Mouse (Mus musculus) kidney, postnatal 0 days (tissue): ENCODE results near the gene Stk38. TPM values are rescaled to one million over a fixed set of nuclear protein-coding genes. Genes with fewer than 3 reads are reported as not detected.
A peak's percentile ranks its signal among the peaks of the same experiment; 100 is the strongest.
"Not testable (repeated sequence)": the region's sequence is repeated elsewhere in the genome, so short reads cannot be mapped to it uniquely, and the experiment has no call there.

Experiments
- ATAC-seq: fragments of 200-750 bp; cut with Nextera tagmentation; replicated peaks from 2 replicates; pipeline ENCODE4 v1.8.0; 2017; ENCODE audit warnings: low read depth, moderate number of reproducible peaks, moderate TSS enrichment, moderate library complexity; ENCODE audit not compliant: low FRiP score
- DNase-seq: peaks from one replicate; pipeline ENCODE4 v3.0.0-alpha.2; 2016; ENCODE audit warnings: low spot score
- H3K27ac ChIP-seq: fragments of 300-500 bp; sonication (generic); 2 replicates; pipeline ENCODE4 v1.5.1; 2014; ENCODE audit warnings: mild to moderate bottlenecking
- H3K27me3 ChIP-seq: fragments of 300-500 bp; sonication (generic); 2 replicates; pipeline ENCODE4 v1.6.1; 2014; ENCODE audit warnings: low read length, mixed read lengths; ENCODE audit not compliant: insufficient read depth
- H3K36me3 ChIP-seq: fragments of 300-500 bp; sonication (generic); 2 replicates; pipeline ENCODE4 v1.6.1; 2014; ENCODE audit warnings: low read length, mixed read lengths; ENCODE audit not compliant: insufficient read depth
- H3K4me1 ChIP-seq: fragments of 300-500 bp; sonication (generic); replicated peaks from 2 replicates; pipeline ENCODE4 v1.6.1; 2014; ENCODE audit warnings: antibody characterized with exemption, low read length, mixed read lengths; ENCODE audit not compliant: insufficient read depth
- H3K4me2 ChIP-seq: fragments of 300-500 bp; sonication (generic); 2 replicates; pipeline ENCODE4 v1.6.1; 2014; ENCODE audit warnings: mild to moderate bottlenecking, low read length, moderate library complexity, mixed read lengths
- H3K4me3 ChIP-seq: fragments of 300-500 bp; sonication (generic); replicated peaks from 2 replicates; pipeline ENCODE4 v1.5.1; 2014; ENCODE audit warnings: low read depth, low read length
- H3K9ac ChIP-seq: fragments of 300-500 bp; sonication (generic); 2 replicates; pipeline ENCODE4 v1.6.1; 2014; ENCODE audit warnings: low read depth, low read length
- H3K9me3 ChIP-seq: fragments of 300-500 bp; sonication (generic); replicated peaks from 2 replicates; pipeline ENCODE4 v1.6.1; 2016; ENCODE audit warnings: low read length, inconsistent platforms, mixed read lengths
- CTCF ChIP-seq: IDR thresholded peaks from 2 replicates; pipeline ENCODE4 v1.5.1; 2016; ENCODE audit warnings: antibody characterized with exemption, low read depth, mild to moderate bottlenecking, moderate library complexity
- WGBS: fragments of 180-500 bp; shearing (Covaris S2); extraction: QIAGEN DNeasy Blood & Tissue Kit; methylation state at CpG from one replicate; pipeline ENCODE4 v1.1.7; 2014; 5-methylcytosine and 5-hydroxymethylcytosine counted together
- polyA plus RNA-seq: library from polyadenylated mRNA; unstranded; fragments of >200 nt; fragmentation: Nextera tagmentation; extraction: Ambion mirVana; gene quantifications from 2 replicates; pipeline ENCODE4 v1.2.1, GENCODE M21; 2015

Gene Stk38
- polyA plus RNA-seq, 1 experiment from 2014 or later: 58.8 TPM

DNA sequence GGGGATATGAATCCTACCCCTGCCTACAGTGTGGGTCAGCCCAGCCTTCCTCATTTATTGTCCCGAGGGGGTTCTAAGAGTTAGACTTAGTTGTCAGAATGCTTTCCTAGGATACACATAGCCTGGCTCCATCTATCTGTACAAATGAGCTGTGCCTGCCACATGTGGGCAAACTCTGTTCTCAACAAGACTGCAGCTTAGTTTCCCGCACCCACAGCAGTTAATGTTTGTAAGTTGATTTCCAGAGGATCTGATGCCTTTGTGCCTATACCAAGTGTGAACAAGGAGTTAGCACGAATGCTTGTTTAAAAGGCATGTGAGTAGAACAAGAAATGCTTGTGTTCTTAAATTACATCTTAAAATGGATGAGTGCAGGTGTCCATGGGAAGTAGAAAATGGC, 35.8 kb upstream of the Stk38 start:
- no peak for ATAC-seq
- no peak for TF ChIP-seq CTCF

DNA sequence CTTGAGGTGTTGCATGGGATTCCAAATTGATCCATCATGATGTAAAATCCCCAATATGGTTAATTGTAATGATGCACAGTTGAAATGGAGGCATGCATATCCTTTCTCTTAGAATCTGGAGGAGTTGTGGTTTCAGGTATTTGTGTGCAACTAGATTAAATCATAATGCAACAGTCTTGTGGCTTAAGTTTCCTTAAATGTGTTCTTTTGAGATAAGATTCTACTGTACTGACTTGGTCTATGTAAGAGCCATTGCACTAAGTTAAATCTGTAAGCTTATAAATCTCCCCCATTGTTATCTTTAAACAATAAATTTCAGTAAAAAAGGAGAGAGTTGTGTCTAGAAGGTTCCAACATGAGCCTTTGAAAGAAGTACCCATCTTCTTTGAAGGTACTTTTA, 34.8 kb upstream of the Stk38 start:
- Histone ChIP-seq H3K36me3 (peaks cover 56% of the 10 kb centered on the region), H3K4me2 (no peak overlapping the region), H3K27ac (no peak overlapping the region), H3K4me1 (no peaks in the 10 kb centered on the region), H3K9me3 (no peaks in the 10 kb centered on the region), H3K4me3 (no peak overlapping the region), H3K9ac (no peak overlapping the region), H3K27me3 (no peaks in the 10 kb centered on the region)
- ATAC-seq (no peak), DNase-seq (no peak)
- TF ChIP-seq CTCF: no peak

More for the DNA sequence above, 35.8 kb upstream of the Stk38 start:
- Histone ChIP-seq H3K4me2 (no peak overlapping the region), H3K9me3 (no peaks in the 10 kb centered on the region), H3K27me3 (no peaks in the 10 kb centered on the region), H3K4me3 (no peak overlapping the region), H3K9ac (no peak overlapping the region), H3K36me3 (peaks cover 52% of the 10 kb centered on the region), H3K4me1 (no peaks in the 10 kb centered on the region), H3K27ac (no peak overlapping the region)
- WGBS: 81% methylated on average over 3 of the region's 3 CpGs
- DNase-seq: no peak

DNA sequence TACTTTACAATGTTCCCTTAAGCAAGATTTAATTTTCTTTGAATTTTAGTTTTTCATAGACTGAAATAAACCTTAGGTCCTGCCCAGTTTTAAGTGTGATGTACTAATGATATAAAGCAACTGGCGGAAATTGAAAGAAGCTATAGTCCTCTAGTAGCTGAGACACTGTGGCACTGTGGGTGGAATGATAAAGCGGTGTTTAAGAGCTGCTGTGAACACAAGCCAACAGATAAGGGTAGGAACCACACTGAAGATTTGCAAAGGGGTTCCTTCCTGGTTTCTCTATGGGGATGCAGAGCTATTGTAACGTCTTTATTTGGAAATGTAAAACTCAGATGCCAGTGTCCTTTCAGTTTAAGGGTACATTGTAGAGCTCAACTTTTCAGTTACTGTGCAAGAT, 33.8 kb upstream of the Stk38 start:
- not testable (repeated sequence) for DNase-seq, H3K4me1 ChIP-seq, H3K9me3 ChIP-seq, ATAC-seq, H3K9ac ChIP-seq, H3K4me3 ChIP-seq, H3K27me3 ChIP-seq, H3K4me2 ChIP-seq, H3K27ac ChIP-seq
- peaks cover 65% of the 10 kb centered on the region for H3K36me3 ChIP-seq
- WGBS: 88% methylated on average over 3 of the region's 3 CpGs

GRCm38 (mm10) chr17:29039351-29039750, 31.6 kb upstream of the Stk38 start:
- 53% methylated on average over 11 of the region's 11 CpGs for WGBS
- no peak overlapping the region for H3K27ac ChIP-seq
- H3K4me1 ChIP-seq: no peaks in the 10 kb centered on the region
- H3K36me3 ChIP-seq: peaks cover 45% of the 10 kb centered on the region
- no peaks in the 10 kb centered on the region for H3K27me3 ChIP-seq
- ATAC-seq (0 out of 2 replicates have a peak, but pooled peaks have one; percentile 45), DNase-seq (no peak)
- H3K9me3 ChIP-seq: no peaks in the 10 kb centered on the region
- TF ChIP-seq CTCF: no peak
- no peak overlapping the region for H3K9ac ChIP-seq
- H3K4me2 ChIP-seq: no peak overlapping the region
- H3K4me3 ChIP-seq: no peak overlapping the region

- TF ChIP-seq CTCF: no peak
- ATAC-seq (no peak), DNase-seq (no peak)
- 0 out of 2 replicates have a peak, but pooled peaks cover 3% of the 10 kb centered on the region for H3K4me1 ChIP-seq
- peak overlapping the region; percentile 78 for H3K4me2 ChIP-seq
- peaks cover 32% of the 10 kb centered on the region for H3K36me3 ChIP-seq
- H3K27ac ChIP-seq: no peak overlapping the region
- H3K4me3 ChIP-seq: peak overlapping the region; percentile 88
- H3K27me3 ChIP-seq: no peaks in the 10 kb centered on the region
- no peaks in the 10 kb centered on the region for H3K9me3 ChIP-seq
- H3K9ac ChIP-seq: no peak overlapping the region
Measured at GRCm38 (mm10) chr17:29035506-29035905, 27.7 kb upstream of the Stk38 start.

DNA sequence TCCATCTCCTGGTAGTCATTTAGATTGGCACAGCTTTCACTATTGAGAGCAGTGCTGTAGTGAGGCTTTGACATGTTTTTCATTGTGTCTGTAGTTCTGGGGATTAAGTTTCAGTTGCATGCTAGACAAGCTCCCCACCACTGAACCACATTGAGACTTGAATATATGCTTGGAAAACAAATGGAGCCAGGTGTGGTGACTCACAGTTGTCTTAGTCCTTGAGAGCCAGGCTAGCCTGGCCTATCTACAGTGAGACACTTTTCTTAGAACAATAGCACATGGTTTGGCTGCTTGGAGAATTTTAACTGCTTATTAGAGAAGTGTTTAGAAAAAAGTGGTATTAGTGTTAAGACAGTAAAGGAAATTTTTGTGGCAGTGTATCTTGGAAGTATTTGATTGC, 26.5 kb upstream of the Stk38 start:
- no peaks in the 10 kb centered on the region for H3K9me3 ChIP-seq
- peak overlapping the region; percentile 78 for H3K4me2 ChIP-seq
- peaks cover 19% of the 10 kb centered on the region; the same call in 1 of the 2 replicates for H3K36me3 ChIP-seq
- no peak overlapping the region for H3K27ac ChIP-seq
- ATAC-seq: no peak
- TF ChIP-seq CTCF: no peak
- H3K4me1 ChIP-seq: 0 out of 2 replicates have a peak, but pooled peaks cover 3% of the 10 kb centered on the region
- DNase-seq: no peak
- no peaks in the 10 kb centered on the region for H3K27me3 ChIP-seq
- H3K9ac ChIP-seq: peak overlapping the region; percentile 96
- H3K4me3 ChIP-seq: peak overlapping the region; percentile 88

DNA sequence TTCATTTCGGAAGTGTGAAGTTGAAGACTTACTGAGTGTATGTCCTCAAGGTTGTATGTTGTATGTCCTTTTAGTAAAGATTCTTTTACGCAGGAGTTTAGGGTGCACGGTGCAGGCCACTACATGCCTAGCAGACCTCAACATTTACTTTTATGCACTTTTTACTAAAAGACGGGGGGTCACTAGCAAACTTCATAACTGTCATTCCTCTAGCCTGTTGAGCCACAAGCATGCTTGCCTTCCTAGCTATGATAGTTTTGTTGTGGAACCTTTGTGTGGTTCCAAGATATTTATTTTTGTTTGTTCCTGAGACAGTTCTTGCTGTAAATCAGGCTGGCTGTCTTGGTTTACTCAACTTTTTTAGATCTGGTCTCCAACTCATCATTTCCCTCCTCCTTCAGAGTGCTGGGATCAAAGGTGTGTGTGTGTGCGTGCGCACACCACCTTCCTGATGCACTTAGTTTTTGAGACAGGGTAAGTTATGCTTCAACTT, 25.8 kb upstream of the Stk38 start:
- 0% methylated on average over 6 of the region's 6 CpGs for WGBS
- Histone ChIP-seq H3K9me3 (no peaks in the 10 kb centered on the region), H3K27me3 (no peaks in the 10 kb centered on the region), H3K4me2 (peak overlapping the region; percentile 78), H3K36me3 (peaks cover 13% of the 10 kb centered on the region; the same call in 1 of the 2 replicates), H3K4me1 (0 out of 2 replicates have a peak, but pooled peaks cover 3% of the 10 kb centered on the region), H3K9ac (peak overlapping the region; percentile 96), H3K4me3 (peak overlapping the region; percentile 88), H3K27ac (peak overlapping the region; percentile 99)
- no peak for TF ChIP-seq CTCF
- ATAC-seq (no peak), DNase-seq (no peak)
